Mouse (Mus musculus): Measurements from ENCODE around the gene Catsperz. TPM values are rescaled to one million over a fixed set of nuclear protein-coding genes. Genes with fewer than 3 reads are reported as not detected.

Catsperz gene
- 0.43 TPM in 1 of 2 replicates, not detected in the other for polyA plus RNA-seq (2012)

GRCm38 (mm10) chr19:6925307-6925573 is at the start of gene Catsperz:
Catsperz (minus strand) TSS chr19:6925380.

GRCm38 (mm10) chr19:6974211-6975205 is 49.3 kb upstream of the Catsperz start, which contains the start of gene Ppp1r14b:
Ppp1r14b (plus strand) TSS chr19:6974968.

GRCm38 (mm10) chr19:6942249-6942691 is 17.1 kb upstream of the Catsperz start, which contains the start of gene Gpr137:
Gpr137 (minus strand) TSS chr19:6942480.

GRCm38 (mm10) chr19:6941372-6942248 is 16.4 kb upstream of the Catsperz start, which contains the start of gene Bad:
Bad (plus strand) TSS chr19:6941861.

GRCm38 (mm10) chr19:6934195-6934977 is 9.2 kb upstream of the Catsperz start, which contains the start of gene Kcnk4:
Kcnk4 (minus strand) TSS chr19:6934515.

GRCm38 (mm10) chr19:6921647-6922567 is 3.3 kb downstream of the Catsperz start, which contains the start of gene Esrra:
Esrra (minus strand) TSS chr19:6921813.

GRCm38 (mm10) chr19:6909507-6910289 is 15.5 kb downstream of the Catsperz start, which contains the start of the genes Trmt112 and Prdx5:
Trmt112 (plus strand) TSS chr19:6909698.
Prdx5 (minus strand) TSS chr19:6910106.

Other genes starting within 250 kb of the Catsperz start
- 33.4 and 34.4 TPM in 2 replicates for gene Rps6ka4, start 84.7 kb downstream of the Catsperz start, polyA plus RNA-seq (2012)
- 90.5 and 124 TPM in 2 replicates for gene Ccdc88b, start 67.2 kb downstream of the Catsperz start, polyA plus RNA-seq (2012)
- gene Trmt112, start 15.7 kb downstream of the Catsperz start, polyA plus RNA-seq (2012) = 198 and 202 TPM in 2 replicates
- 539 and 682 TPM in 2 replicates for gene Prdx5, start 15.3 kb downstream of the Catsperz start, polyA plus RNA-seq (2012)
- 55.6 and 62.2 TPM in 2 replicates for gene Esrra, start 3.6 kb downstream of the Catsperz start, polyA plus RNA-seq (2012)
- 0.02 TPM in 2 replicates for gene Kcnk4, start 9.1 kb upstream of the Catsperz start, polyA plus RNA-seq (2012)
- gene Bad, start 16.5 kb upstream of the Catsperz start, polyA plus RNA-seq (2012) = 87.8 and 89.7 TPM in 2 replicates
- 59.4 and 67.4 TPM in 2 replicates for gene Gpr137, start 17.1 kb upstream of the Catsperz start, polyA plus RNA-seq (2012)
- gene Ppp1r14b, start 49.6 kb upstream of the Catsperz start, polyA plus RNA-seq (2012) = 492 and 511 TPM in 2 replicates
- 25.3 and 36.0 TPM in 2 replicates for gene Plcb3, start 51.1 kb upstream of the Catsperz start, polyA plus RNA-seq (2012)
- gene Fkbp2, start 55.1 kb upstream of the Catsperz start, polyA plus RNA-seq (2012) = 373 and 400 TPM in 2 replicates
- gene Vegfb, start 62.3 kb upstream of the Catsperz start, polyA plus RNA-seq (2012) = 105 and 119 TPM in 2 replicates
- 18.0 and 21.8 TPM in 2 replicates for gene Dnajc4, start 67.2 kb upstream of the Catsperz start, polyA plus RNA-seq (2012)
- gene Nudt22, start 70.7 kb upstream of the Catsperz start, polyA plus RNA-seq (2012) = 14.0 and 16.0 TPM in 2 replicates
- gene Trpt1, start 70.8 kb upstream of the Catsperz start, polyA plus RNA-seq (2012) = 1.1 and 1.7 TPM in 2 replicates
- 645 and 679 TPM in 2 replicates for gene Fermt3, start 94.1 kb upstream of the Catsperz start, polyA plus RNA-seq (2012)
- 123 and 137 TPM in 2 replicates for gene Stip1, start 114.6 kb upstream of the Catsperz start, polyA plus RNA-seq (2012)
- gene Macrod1, start 131.4 kb upstream of the Catsperz start, polyA plus RNA-seq (2012) = 87.5 and 120 TPM in 2 replicates
- 0.02 TPM in 1 of 2 replicates, not detected in the other for gene Flrt1, start 180.3 kb upstream of the Catsperz start, polyA plus RNA-seq (2012)